Mouse (Mus musculus) small intestine, adult 2 months (tissue): ENCODE measurements around the gene 9130204L05Rik.

Source experiments
- CTCF ChIP-seq: fragments of 200-500 bp; IDR thresholded peaks from 2 replicates; pipeline ENCODE4 v1.5.1; 2012; ENCODE audit warnings: low read depth, mild to moderate bottlenecking, control low read depth, inconsistent platforms, low read length, moderate library complexity, mixed read lengths; ENCODE audit not compliant: insufficient replicate concordance, insufficient read length; ENCODE audit errors: extremely low read depth
- POLR2A ChIP-seq: fragments of 200-500 bp; IDR thresholded peaks from 2 replicates; pipeline ENCODE4 v1.6.1; 2012; ENCODE audit warnings: low read depth, mild to moderate bottlenecking, control low read depth, inconsistent platforms, low read length, moderate library complexity

DNA sequence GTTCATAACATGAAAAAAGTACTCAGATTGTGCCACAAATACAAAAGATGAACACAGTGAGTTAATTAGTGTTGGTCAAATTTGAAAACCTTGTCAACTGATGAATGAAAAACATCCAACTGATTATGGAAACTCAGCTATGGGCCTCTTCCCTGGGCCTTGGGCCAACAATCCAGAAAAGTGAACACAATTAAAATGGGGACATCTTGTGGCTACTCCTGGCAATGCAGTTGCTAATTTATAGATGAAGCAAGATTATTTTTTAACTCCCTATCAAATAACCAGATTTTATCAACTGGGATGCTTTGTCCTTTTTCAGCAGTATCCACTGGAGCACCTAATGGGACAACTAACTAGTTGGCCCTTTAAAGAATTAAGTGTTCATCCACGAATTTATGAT is 37.9 kb downstream of the 9130204L05Rik start:
- TF ChIP-seq POLR2A (no peak), CTCF (no peak)
